Mouse (Mus musculus): Measurements from ENCODE around the gene Alg6.

DNA sequence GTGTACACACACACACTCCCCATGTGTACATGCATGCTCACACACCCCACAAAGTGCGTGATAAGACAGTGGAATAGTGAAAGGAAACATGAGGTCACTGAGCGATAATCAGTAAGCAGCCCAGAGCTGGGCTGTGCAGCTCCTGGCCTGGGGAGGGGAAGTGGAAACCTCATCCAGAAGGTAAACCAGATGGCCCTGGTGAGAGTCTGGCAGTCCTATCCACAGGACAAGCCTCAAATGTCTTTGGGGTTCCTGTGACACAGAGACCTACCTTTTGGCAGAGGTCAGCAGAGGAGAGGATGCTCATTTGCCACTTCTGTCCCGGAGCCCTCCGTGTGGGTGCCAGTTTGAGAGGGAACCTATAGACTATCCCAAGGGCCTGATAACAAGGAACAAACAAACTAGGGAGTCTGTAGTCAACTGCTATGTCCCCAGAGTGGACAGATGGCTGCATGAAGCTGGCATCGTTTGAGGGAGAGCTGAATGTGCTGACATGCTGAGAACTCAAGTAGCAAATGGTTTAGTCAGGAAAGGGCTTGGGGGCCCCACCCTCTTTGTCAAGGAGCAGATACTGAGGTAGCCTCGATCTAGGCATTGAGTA lies 2.8 kb upstream of the Alg6 start:
- no peak for TF ChIP-seq CTCF (conservative IDR thresholded peaks at IDR 0.05; ENCODE audit: low read length)
- no peak for TF ChIP-seq NANOG (IDR thresholded peaks at IDR 0.05; ENCODE audit: borderline replicate concordance, low read length)
- no peak for TF ChIP-seq POU5F1 (IDR thresholded peaks at IDR 0.05; ENCODE audit: borderline replicate concordance, low read length)
